Mouse (Mus musculus): ENCODE results near the gene Gprc5d. TPM values are rescaled to one million over a fixed set of nuclear protein-coding genes. Genes with fewer than 3 reads are reported as not detected.
A peak's percentile ranks its signal among the peaks of the same experiment; 100 is the strongest.

Gene Gprc5d
- total and polyA plus RNA-seq, 2 experiments from 2014 or later = not detected

DNA sequence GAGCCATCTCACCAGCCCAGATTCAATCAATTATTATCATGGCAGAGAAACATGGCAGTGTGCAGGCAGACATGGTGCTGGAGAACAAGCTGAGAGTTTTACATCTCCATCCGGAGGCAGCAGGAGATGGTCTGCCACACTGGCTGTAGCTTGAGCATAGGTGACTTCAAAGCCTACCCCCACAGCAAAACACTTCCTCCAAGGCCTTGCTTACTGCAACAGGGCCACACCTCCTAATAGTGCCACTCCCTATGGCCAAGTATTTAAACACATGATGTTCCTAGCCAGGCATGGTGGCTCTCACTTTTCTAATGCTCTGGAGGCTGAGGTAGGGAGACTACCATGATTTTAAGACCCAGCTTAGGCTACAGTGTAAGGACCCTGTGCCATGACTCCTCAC lies 32.4 kb downstream of the Gprc5d start:
- H3K9me3 ChIP-seq (replicated peaks; ENCODE audit: control insufficient read depth, low read length) = no peaks in the 10 kb centered on the region
- 100% methylated on average over 1 of the region's 1 CpGs for WGBS
- DNase-seq (ENCODE audit: low spot score) (no peak), ATAC-seq (ENCODE audit: insufficient read depth, low read depth) (no peak)
- H3K4me1 ChIP-seq (ENCODE audit: control insufficient read depth, insufficient read depth) = no peaks in the 10 kb centered on the region
- H3K9ac ChIP-seq (replicated peaks; ENCODE audit: low read depth, low read length) = no peak overlapping the region
- H3K27me3 ChIP-seq (ENCODE audit: control insufficient read depth, insufficient read depth, low read length) = no peaks in the 10 kb centered on the region
- no peak overlapping the region for H3K27ac ChIP-seq (ENCODE audit: low read depth)
- TF ChIP-seq EP300 (IDR thresholded peaks at IDR 0.05; ENCODE audit: low read depth) (no peak), CTCF (IDR thresholded peaks at IDR 0.05; ENCODE audit: low read depth) (no peak)
- no peak overlapping the region for H3K4me2 ChIP-seq (ENCODE audit: low read depth, low read length)
- no peaks in the 10 kb centered on the region for H3K36me3 ChIP-seq (replicated peaks; ENCODE audit: control insufficient read depth, insufficient read depth, low read length)
- no peak overlapping the region for H3K4me3 ChIP-seq (ENCODE audit: low read depth, low read length)

DNA sequence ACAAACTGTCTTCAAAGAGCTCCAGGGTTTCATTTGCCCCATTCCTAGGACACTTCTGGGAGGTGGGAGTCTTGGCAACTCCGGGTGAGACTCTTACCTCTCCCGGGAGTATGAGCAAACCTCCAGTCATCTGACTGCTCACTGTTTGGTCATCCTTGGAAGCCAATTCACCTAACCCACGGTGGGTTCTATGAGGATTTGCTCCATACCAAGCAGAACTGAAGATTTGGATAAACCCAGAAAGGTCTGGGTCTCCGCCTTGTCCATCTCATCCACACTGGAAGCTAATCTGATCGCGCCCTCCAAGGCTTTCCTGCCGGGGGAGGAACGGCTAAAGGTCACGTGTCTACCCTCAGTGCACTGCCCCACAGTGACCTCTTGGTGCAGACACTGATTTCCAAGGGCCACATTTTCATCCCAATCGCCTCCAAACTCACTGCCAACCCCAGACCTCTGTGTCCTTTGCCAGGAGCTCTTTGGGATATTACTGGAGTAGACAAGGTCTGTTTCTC lies 34.0 kb downstream of the Gprc5d start:
- no peaks in the 10 kb centered on the region for H3K9me3 ChIP-seq (replicated peaks; ENCODE audit: control insufficient read depth, low read length)
- DNase-seq (ENCODE audit: low spot score) = no peak
- TF ChIP-seq EP300 (IDR thresholded peaks at IDR 0.05; ENCODE audit: low read depth) (no peak), CTCF (IDR thresholded peaks at IDR 0.05; ENCODE audit: low read depth) (no peak)
- H3K4me1 ChIP-seq (ENCODE audit: control insufficient read depth, insufficient read depth) = no peaks in the 10 kb centered on the region
- H3K4me2 ChIP-seq (ENCODE audit: low read depth, low read length) = no peak overlapping the region
- no peaks in the 10 kb centered on the region for H3K27me3 ChIP-seq (ENCODE audit: control insufficient read depth, insufficient read depth, low read length)
- no peak for ATAC-seq (ENCODE audit: insufficient read depth, low read depth)
- H3K4me3 ChIP-seq (ENCODE audit: low read depth, low read length) = no peak overlapping the region
- H3K36me3 ChIP-seq (replicated peaks; ENCODE audit: control insufficient read depth, insufficient read depth, low read length) = no peaks in the 10 kb centered on the region; the same call in 1 of the 2 replicates
- WGBS = 66% methylated on average over 10 of the region's 10 CpGs
- H3K9ac ChIP-seq (replicated peaks; ENCODE audit: low read depth, low read length) = no peak overlapping the region
- H3K27ac ChIP-seq (ENCODE audit: low read depth) = no peak overlapping the region

DNA sequence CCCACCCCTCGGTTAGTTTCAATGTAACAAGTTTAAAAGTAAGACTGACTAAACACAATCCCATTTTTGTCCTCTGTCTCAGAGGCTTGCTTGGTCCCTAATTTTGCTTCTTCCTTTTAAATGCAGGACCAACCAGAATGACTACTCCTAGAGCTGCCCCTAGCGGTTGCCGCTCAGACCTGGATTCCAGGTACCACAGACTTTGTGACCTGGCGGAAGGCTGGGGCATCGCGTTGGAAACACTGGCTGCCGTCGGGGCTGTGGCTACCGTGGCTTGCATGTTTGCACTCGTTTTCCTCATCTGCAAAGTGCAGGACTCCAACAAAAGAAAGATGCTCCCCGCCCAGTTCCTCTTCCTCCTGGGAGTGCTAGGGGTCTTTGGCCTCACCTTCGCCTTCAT lies 39.7 kb downstream of the Gprc5d start:
- no peaks in the 10 kb centered on the region for H3K9me3 ChIP-seq (replicated peaks; ENCODE audit: control insufficient read depth, low read length)
- ATAC-seq (ENCODE audit: insufficient read depth, low read depth) (no peak), DNase-seq (ENCODE audit: low spot score) (no peak)
- no peaks in the 10 kb centered on the region; the same call in 1 of the 2 replicates for H3K36me3 ChIP-seq (replicated peaks; ENCODE audit: control insufficient read depth, insufficient read depth, low read length)
- no peaks in the 10 kb centered on the region for H3K27me3 ChIP-seq (ENCODE audit: control insufficient read depth, insufficient read depth, low read length)
- no peak for TF ChIP-seq EP300 (IDR thresholded peaks at IDR 0.05; ENCODE audit: low read depth)
- TF ChIP-seq CTCF (IDR thresholded peaks at IDR 0.05; ENCODE audit: low read depth) = no peak
- no peak overlapping the region for H3K4me2 ChIP-seq (ENCODE audit: low read depth, low read length)
- H3K4me3 ChIP-seq (ENCODE audit: low read depth, low read length) = no peak overlapping the region
- no peaks in the 10 kb centered on the region for H3K4me1 ChIP-seq (ENCODE audit: control insufficient read depth, insufficient read depth)
- WGBS = 39% methylated on average over 12 of the region's 12 CpGs
- no peak overlapping the region for H3K9ac ChIP-seq (replicated peaks; ENCODE audit: low read depth, low read length)
- no peak overlapping the region for H3K27ac ChIP-seq (ENCODE audit: low read depth)

DNA sequence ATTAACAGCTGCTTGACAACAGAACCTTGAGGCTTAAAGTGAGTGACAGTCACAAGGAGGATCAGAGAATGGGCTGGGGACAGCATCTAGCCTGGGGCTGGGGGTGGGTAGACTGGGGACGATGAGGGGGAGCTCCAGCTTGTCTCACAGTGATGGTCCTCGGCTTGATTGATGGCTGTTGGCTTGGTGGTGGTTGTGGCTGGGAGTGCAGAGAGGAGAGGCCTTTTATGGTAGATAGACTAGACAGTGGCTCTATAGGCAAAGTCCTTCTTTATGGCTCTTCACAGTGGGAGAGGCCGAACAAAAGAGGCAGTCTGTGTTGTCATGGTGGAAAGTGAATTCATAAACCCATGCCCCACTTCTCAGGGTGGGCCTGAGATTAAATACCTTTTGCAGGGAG lies 41.9 kb downstream of the Gprc5d start:
- Histone ChIP-seq H3K4me2 (ENCODE audit: low read depth, low read length) (no peak overlapping the region), H3K4me3 (ENCODE audit: low read depth, low read length) (no peak overlapping the region), H3K9me3 (replicated peaks; ENCODE audit: control insufficient read depth, low read length) (no peaks in the 10 kb centered on the region), H3K9ac (replicated peaks; ENCODE audit: low read depth, low read length) (no peak overlapping the region), H3K4me1 (ENCODE audit: control insufficient read depth, insufficient read depth) (no peaks in the 10 kb centered on the region), H3K36me3 (replicated peaks; ENCODE audit: control insufficient read depth, insufficient read depth, low read length) (no peaks in the 10 kb centered on the region; the same call in 1 of the 2 replicates), H3K27ac (ENCODE audit: low read depth) (no peak overlapping the region), H3K27me3 (ENCODE audit: control insufficient read depth, insufficient read depth, low read length) (no peaks in the 10 kb centered on the region)
- DNase-seq (ENCODE audit: low spot score) (no peak), ATAC-seq (ENCODE audit: insufficient read depth, low read depth) (no peak)
- 62% methylated on average over 3 of the region's 3 CpGs for WGBS
- TF ChIP-seq CTCF (IDR thresholded peaks at IDR 0.05; ENCODE audit: low read depth) (no peak), EP300 (IDR thresholded peaks at IDR 0.05; ENCODE audit: low read depth) (no peak)

DNA sequence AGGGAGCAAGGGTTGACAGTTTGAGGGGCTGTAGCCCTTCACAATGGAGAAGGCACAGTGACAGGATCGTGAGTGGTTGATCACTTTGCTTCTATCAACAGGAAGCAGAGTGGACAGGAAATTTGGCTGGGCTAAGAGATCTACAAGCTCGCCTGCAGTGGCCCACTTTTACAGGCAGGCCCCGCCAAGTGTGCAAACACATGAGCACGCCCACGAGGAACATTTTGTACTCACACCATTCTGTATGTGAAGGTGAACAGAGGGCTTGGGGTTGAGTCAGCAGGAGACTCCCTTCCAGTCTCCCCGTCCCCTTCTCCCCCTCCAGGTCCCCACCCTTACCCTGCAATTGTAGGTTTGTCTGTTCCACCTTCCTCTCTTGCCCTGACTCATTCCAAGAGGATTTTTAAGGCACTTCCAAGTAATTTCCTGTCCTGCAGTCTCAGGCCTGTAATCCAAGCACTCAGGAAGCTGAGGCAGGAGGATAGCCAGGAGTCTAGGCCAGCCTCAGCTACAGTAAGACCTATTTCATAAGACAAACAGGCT lies 43.6 kb downstream of the Gprc5d start:
- Histone ChIP-seq H3K4me3 (ENCODE audit: low read depth, low read length) (no peak overlapping the region), H3K27ac (ENCODE audit: low read depth) (peak overlapping the region; percentile 38; the same call in 1 of the 2 replicates), H3K9me3 (replicated peaks; ENCODE audit: control insufficient read depth, low read length) (no peaks in the 10 kb centered on the region), H3K27me3 (ENCODE audit: control insufficient read depth, insufficient read depth, low read length) (no peaks in the 10 kb centered on the region), H3K9ac (replicated peaks; ENCODE audit: low read depth, low read length) (no peak overlapping the region), H3K4me1 (ENCODE audit: control insufficient read depth, insufficient read depth) (no peaks in the 10 kb centered on the region), H3K36me3 (replicated peaks; ENCODE audit: control insufficient read depth, insufficient read depth, low read length) (no peaks in the 10 kb centered on the region; the same call in 1 of the 2 replicates), H3K4me2 (ENCODE audit: low read depth, low read length) (no peak overlapping the region)
- ATAC-seq (ENCODE audit: insufficient read depth, low read depth) (no peak; the same call in 1 of the 2 replicates), DNase-seq (ENCODE audit: low spot score) (no peak)
- WGBS = 61% methylated on average over 6 of the region's 6 CpGs
- no peak for TF ChIP-seq EP300 (IDR thresholded peaks at IDR 0.05; ENCODE audit: low read depth)
- TF ChIP-seq CTCF (IDR thresholded peaks at IDR 0.05; ENCODE audit: low read depth) = no peak

GRCm38 (mm10) chr6:135070347-135070746 lies 47.7 kb downstream of the Gprc5d start:
- no peak overlapping the region for H3K9ac ChIP-seq (replicated peaks; ENCODE audit: low read depth, low read length)
- no peak for ATAC-seq (ENCODE audit: insufficient read depth, low read depth)
- peaks cover 5% of the 10 kb centered on the region; the same call in 1 of the 2 replicates for H3K4me1 ChIP-seq (ENCODE audit: control insufficient read depth, insufficient read depth)
- no peak overlapping the region for H3K4me3 ChIP-seq (ENCODE audit: low read depth, low read length)
- no peaks in the 10 kb centered on the region for H3K9me3 ChIP-seq (replicated peaks; ENCODE audit: control insufficient read depth, low read length)
- no peak for DNase-seq (ENCODE audit: low spot score)
- WGBS = 64% methylated on average over 2 of the region's 2 CpGs
- no peak overlapping the region for H3K27ac ChIP-seq (ENCODE audit: low read depth)
- 0 out of 2 replicates have a peak, but pooled peaks cover 5% of the 10 kb centered on the region for H3K27me3 ChIP-seq (ENCODE audit: control insufficient read depth, insufficient read depth, low read length)
- TF ChIP-seq CTCF (IDR thresholded peaks at IDR 0.05; ENCODE audit: low read depth) (no peak), EP300 (IDR thresholded peaks at IDR 0.05; ENCODE audit: low read depth) (no peak)
- no peaks in the 10 kb centered on the region for H3K36me3 ChIP-seq (replicated peaks; ENCODE audit: control insufficient read depth, insufficient read depth, low read length)
- no peak overlapping the region for H3K4me2 ChIP-seq (ENCODE audit: low read depth, low read length)
